Mouse (Mus musculus): Measurements from ENCODE around the gene Rasa3.

The Rasa3 gene

DNA sequence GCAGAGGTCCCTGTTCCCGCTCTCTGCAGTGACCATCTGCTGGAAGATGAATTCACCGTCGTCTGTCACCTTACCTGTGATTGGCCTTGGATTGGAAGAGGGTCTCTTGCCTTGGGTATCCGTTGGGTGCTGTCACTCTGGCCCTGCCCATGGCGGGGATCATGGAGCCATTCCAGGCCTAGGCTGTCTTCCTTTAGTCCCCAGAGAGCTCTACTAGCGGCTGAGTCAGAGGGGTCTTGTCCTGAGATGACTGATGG lies 125.9 kb downstream of the Rasa3 start:
- no peak for DNase-seq (ENCODE audit: low read depth, low spot score)

DNA sequence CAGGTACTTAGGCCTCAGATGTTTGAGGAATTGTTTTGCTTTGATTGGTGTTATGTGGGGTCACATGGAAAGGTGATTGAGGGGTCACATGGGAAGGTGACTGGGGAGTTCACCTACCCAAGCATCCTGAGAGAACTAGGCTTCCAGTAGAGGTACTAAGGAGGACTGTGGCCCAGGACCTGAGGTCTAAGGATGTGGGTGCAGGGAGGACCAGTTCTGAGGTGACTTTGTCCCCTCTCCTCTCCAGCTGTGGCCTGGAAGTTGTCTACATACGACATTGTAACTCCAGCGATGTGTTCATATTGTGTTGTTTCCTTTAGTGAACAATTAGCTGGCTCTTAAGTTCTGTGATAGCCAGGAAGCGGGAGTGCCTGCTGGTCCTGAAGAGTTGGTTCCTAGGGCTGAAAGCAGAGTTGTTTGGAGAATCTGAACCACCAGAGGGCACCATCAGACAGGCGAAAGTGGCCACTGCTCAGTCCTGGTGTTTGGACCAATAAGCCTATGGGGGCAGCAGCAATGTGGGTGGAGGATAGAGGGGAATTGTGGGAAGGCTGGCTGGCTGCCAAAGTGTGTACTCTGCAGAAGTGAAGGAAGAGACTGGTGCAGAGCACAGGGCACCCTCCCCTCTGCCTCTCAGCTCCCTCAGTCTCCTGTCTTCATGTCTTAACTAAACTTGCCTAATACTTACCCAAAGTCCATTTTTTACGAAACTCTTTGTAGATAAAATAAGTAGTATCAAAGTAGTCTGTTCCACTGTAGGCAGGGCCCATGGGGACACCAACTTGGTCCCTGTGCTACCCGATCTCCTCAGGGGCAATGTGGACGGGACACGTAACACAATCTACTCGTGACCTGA lies 126.5 kb downstream of the Rasa3 start:
- DNase-seq (ENCODE audit: low read depth, low spot score), result peak; percentile 91

DNA sequence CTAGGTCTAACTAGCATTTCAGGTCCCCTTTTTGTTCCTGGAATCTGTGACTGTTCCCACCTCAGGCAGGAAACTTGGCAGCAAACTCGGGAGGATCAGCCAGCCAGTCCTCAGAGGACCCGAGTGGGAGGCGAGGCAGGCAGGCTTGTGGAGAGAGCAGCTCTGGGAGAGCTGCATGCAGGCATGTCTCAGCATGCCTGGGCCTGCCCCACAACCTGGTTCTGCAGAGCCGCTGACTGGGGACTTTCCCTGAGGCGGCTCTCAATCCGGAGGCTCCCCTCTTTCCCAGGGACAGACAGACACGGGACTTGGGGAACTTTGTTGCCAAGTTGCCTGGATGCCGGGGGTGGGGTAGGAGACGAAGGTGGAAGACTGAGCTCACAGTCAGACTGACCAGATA lies 128.6 kb downstream of the Rasa3 start:
- peak; percentile 67 for DNase-seq (ENCODE audit: low read depth, low spot score)

DNA sequence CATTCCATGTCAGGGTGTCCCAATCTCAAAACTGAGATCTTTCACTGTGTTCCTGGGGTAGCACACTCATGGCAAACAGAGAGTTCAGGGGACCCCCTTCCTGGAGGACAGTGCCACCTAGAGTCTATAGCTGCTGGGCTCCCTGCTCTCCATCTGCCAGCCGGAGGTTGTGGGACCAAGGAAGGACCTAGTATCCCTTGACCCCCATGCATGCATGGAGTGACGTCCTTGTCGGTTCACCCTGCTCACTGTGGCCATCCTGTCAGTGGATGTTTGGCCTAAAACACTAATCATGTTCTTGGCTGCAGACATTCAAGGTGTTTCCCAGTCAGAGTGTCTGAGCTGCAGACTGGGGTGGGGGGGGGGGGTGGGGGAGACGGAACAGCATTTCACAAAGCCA lies 129.2 kb downstream of the Rasa3 start:
- DNase-seq (ENCODE audit: low read depth, low spot score), result peak; percentile 44

DNA sequence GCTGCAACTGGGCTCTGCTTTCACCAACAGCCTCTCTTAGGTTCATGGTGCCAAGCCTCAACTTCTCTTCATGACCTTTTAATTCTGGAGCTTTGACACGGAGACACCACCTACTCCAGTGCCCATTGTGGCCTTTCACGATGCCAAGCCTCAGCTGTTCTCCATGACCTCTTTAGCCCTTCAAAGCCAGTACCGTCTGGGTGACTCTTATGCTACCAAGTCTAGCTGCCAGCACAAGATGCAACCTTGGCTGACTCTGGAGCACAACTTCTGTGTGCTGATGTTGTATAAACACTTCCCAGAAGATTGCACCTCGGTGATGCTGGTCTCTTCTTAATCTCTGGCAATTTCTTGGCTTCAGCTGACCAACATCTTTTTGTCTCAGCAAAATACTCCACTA lies 131.0 kb downstream of the Rasa3 start:
- no peak for DNase-seq (ENCODE audit: low read depth, low spot score)

DNA sequence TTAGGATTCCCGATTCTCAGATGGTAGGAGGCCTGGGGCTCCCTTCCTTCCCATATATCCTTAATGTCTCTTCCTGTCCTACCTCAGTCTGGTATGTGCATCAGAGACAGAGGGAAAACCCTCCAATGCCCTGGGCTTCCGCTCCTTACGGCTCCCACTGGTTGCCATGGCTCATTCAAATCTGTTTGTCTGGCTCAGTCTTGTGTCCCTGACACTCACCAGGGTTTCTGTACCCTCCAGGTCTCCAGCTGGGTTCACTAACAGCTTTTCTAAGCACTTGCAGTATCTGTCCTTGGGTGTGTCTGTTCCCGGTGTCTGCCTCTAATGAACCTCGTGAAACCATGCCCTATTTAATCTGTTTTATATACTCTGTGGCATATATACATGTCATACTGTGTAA lies 135.9 kb downstream of the Rasa3 start:
- peak; percentile 77 for DNase-seq (ENCODE audit: low read depth, low spot score)

DNA sequence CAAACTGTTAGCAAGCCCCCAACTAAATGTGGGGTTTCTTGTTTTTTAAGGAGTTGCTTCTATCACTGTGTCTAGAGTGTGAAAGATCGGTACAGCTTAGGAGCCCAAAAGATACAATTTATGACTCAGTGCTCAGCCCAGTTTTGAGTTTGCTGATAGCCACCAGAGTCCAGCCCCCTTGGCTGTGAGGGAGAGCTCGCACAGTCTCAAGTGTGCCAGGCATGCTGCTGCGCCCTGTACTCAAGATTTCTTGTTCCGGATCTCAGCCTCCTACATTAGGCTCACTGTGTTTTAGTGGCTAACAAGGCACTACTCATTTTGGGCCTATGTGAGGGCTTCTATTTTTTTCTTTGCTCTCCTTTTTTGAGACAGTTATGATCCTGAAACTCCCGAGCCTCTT lies 137.3 kb downstream of the Rasa3 start:
- no peak for DNase-seq (ENCODE audit: low read depth, low spot score)

DNA sequence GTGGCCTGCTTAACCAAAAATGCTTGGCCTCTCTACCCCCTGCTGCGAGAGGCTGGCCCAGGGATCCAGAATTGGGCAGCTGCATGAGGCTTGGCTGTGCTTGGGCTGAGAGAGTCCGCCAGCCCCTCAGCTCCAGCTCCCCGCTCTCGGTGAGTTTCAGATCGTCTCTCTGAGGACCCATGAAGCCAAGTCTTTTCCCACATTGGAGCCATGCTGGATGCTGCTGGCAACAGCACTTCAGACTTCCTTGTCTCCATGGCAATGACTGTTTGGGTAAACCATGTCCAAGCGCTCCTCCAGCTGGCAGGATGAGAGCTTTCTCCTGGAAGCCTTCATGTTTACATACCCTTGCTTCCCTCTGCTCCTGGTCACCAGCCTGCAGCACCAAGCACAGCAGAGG lies 138.6 kb downstream of the Rasa3 start:
- no peak for DNase-seq (ENCODE audit: low read depth, low spot score)

DNA sequence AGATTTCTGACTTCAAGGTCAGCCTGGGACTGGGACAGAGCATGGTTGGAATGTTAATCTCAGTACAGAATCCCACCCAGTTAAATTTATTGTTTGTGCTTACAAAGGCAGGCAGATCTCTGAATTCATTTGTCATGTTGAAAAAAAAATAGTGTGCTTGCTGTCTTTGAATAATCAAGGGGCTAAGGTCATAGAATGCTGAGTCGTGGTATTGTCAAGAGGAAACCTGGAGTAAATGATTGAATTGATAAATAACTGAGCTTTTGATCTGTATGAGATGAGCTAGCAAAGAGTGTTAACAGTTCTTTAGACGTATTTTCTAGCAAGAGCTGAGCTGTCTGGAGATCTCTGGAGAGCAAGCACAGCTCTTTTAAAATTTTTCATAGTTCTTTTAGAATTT lies 140.3 kb downstream of the Rasa3 start:
- no peak for DNase-seq (ENCODE audit: low read depth, low spot score)

DNA sequence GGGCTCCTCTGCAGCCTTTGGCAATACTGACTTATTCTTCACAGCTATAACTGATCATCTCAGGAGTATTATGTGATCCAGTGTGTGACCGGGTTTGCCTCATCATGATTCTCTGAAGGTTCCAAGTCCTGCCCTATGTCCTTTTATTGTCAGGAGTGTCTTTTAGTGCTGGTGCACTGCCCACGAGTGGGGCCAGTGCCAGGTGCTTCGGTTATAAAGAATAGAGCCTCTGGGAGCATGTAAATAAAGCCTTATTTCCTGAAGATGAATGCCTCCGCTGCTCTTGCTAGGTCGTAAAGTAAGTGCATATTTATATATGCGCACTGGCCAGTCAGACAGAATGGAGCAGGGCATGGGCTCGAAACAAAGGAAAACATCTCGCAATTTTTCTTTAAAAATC lies 144.3 kb downstream of the Rasa3 start:
- DNase-seq (ENCODE audit: low read depth, low spot score), result no peak

DNA sequence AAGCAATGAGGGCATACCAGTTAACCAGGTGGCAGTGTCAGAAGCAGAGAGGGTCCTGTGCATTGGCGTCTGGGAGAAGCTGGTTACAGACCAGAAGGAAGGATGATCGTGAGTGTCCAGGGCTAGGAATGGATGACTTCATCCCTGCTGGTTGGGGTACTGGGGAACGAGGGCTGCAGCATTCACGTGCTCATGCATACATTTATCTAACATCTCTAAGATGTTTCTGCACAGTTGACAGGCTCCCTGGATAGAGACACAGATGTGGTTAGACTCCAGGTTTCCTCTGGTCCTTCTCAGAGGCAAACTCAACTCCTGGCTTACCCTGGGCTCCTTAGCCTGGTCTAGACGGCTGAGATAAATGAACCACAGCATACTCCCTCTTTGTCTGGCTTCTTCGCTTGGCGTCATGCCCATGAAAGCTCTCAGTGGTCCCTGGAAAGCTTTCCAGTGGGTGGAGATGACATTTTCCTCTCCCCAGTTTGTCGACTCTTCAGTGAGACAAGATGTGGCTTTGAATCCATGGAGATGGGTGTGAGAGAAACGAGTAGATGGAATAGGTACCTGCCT lies 145.7 kb downstream of the Rasa3 start:
- DNase-seq (ENCODE audit: low read depth, low spot score), result no peak

DNA sequence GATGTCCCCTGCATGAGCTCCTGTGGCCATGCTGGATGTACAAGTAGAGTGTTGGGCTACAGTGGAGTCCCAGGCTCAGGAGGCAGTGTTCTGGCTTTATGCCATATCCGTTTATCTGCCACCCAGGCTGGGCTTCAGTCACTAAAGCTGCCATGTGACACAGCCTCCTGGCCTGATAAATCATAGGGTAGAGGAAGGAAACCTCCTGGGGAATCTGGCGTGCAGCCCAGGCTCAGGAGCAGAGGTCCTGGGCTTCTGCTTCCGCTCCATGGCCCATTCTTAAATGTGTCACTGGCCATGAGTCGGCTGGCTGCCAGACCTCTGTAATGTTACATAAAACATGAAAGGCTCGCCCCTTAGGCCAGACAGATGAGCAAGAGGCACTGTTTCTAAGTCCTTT lies 146.5 kb downstream of the Rasa3 start:
- DNase-seq (ENCODE audit: low read depth, low spot score), result no peak

DNA sequence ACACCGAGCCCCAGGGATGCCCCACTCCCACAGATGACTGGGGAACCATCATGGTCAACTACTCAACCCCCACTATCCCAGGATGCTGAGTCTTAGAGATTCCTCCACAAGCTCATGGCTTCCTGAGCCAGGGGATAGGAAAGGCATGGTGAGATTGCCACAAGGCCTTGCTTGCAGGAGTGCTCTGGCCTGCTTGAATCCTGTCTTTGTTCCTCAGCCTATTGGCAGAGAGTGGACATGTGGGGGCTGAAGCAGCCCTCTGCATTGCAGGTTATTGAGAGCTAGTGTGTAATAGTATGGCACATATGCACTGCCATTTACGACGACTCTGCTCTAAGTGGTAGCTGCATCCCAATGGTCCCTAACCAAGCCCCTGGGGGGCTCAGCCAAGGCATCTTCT lies 147.0 kb downstream of the Rasa3 start:
- no peak for DNase-seq (ENCODE audit: low read depth, low spot score)

DNA sequence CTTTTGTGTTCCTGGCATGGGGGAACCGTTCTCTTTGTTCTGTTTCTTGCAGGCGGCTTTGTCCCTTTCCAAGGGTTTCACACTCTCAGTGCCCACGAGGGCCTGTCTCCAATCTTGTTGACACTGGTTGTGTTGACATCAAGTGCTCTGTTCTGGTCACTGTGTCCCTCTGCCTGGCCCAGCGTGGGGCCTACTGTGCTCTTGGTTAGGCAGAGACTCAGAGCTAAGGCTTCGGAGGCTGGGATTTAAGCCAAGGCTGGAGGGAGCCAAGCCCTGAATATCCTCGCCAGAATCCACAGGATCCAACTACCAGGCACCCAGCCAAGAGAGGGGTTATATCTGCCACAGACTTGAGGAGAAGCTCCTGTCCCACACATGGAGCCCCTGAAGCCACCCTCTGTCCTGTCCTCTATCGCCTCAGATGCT lies 147.5 kb downstream of the Rasa3 start:
- no peak for DNase-seq (ENCODE audit: low read depth, low spot score)

DNA sequence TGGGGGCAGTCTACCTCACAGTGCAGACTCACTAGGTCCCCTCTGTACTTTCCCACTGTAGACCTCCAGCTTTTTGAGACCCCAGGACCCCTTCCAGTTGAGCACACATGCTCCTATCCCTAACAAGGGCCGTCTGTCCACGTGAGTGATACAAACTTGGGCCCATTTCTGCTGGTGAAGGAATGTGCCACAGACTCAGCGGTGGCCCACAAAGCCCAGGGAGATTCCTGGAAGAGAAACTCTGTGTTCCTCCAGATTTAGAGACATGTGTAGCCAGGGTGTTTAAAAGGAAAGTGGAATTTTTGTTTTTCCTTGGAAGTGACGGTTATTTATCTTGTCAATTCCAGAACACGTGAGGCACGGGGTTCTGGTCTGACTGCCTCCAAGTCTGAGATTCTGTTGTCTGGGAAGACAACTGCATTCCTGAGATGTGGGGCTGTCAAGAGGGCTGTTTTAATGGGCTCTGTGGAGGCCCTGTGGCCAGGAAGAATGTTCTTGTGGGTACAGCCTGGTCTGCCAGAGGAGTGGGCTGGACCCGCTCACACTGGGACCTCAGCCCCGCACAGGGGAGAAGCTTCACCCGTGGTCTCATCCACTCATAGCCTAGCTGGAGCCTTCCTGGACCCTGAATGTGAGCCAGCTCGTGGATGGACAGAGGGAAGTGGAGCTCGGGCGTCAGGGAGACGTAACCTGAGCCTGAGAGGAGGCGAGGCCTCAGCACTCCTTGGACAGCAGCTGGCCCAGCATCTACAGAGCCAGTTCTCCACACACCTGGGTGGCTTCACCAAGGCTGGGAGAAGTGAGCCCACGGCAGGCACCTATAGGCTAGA lies 148.2 kb downstream of the Rasa3 start:
- no peak for DNase-seq (ENCODE audit: low read depth, low spot score)

DNA sequence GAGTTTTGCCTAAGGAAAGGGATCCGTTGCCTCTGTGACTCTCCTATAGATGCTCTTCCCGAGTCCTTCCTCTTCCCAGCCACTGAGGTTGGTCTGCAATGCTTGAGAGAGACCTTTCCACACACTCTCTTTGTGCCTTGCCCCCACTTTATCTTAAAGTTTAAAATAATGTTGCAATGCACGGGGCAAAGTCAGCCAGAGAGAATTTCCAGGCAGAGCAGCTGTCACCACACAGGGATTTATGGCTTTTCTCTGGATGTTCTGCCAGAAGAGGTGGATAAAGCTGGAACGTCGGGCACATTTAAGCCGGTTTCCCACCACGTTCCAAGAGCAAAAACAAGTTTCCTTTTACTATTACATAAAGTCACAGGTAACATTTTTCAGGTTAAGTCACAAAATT lies 156.0 kb downstream of the Rasa3 start:
- no peak for DNase-seq (ENCODE audit: low read depth, low spot score)

DNA sequence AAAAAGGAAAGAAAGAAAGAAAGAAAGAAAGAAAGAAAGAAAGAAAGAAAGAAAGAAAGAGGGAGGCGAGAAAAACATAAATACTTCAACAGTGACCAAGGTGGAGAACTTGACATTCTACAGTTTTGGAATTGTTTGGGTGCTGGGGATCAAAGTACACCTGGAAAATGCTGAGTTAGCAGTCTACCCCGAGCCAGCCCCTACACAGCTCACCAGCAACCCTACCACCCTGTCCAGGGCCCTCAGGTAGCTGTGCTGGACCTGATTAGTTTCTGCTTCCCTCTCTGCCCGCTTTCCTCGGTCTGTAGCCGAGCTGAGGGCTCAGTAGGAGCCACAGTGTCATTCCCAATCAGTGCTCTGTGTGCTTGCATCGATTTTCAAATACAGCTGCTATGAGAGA lies 157.1 kb downstream of the Rasa3 start:
- no peak for DNase-seq (ENCODE audit: low read depth, low spot score)

DNA sequence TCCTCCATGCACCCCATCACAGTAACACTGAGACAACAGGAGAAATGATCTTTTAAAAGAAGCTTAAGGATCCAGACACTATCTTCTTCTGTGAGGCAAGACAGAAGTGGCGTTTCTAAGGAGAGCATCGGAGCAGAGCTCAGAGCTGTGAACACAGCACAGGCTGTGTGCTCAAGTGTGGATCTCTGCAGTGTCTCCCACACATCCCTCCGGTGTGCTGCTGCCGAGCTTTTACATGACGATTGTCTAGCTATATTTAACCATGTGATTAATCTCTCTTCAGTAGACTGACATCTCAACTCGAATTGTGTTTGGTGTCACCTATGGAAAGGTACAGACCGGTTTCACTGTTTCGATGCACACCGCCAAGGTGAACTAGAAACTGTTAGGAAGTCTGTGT lies 157.9 kb downstream of the Rasa3 start:
- DNase-seq (ENCODE audit: low read depth, low spot score), result no peak

DNA sequence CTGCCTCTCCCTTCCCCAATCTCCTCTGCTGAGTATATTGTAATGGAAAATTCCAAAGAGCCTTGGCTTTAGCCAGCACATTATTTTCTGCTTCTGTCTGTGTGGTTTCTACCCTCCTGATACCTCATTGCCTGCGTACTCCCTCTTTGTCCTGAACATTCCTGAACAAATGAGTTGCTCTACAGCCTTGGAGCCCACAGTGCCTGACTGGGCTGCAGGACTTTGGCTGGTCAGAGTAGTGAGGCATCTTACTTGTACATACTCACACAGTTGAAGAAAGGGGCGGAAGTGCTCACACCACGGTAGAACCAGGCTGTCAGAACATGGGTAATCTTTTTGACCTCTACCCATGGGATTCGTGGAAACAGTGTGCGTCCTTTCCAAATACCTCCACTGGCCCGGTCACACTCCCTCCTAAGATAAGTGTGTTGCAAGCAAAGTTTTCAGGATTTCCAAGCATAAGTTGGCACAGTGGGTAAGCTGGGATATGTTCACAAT lies 160.1 kb downstream of the Rasa3 start:
- DNase-seq (ENCODE audit: low read depth, low spot score), result no peak
